In genomic region chr6:83153038-83153437, GRCm38 (mm10) we compare ENCODE assay signal across 1 mouse cellular context.
TF ChIP-seq lines count a peak whose summit lies in the region.

No protein-coding gene starts in this region.

TF ChIP-seq in myocyte, 11 proteins besides CTCF, POLR2A, EP300 and RAD21:
- TF ChIP-seq REST (IDR thresholded peaks at IDR 0.05; ENCODE audit: insufficient read depth, insufficient read length) (no peak), POLR2AphosphoS2 (IDR thresholded peaks at IDR 0.05; ENCODE audit: insufficient read length, low read depth) (peak; percentile 81)
